In the genomic region with DNA sequence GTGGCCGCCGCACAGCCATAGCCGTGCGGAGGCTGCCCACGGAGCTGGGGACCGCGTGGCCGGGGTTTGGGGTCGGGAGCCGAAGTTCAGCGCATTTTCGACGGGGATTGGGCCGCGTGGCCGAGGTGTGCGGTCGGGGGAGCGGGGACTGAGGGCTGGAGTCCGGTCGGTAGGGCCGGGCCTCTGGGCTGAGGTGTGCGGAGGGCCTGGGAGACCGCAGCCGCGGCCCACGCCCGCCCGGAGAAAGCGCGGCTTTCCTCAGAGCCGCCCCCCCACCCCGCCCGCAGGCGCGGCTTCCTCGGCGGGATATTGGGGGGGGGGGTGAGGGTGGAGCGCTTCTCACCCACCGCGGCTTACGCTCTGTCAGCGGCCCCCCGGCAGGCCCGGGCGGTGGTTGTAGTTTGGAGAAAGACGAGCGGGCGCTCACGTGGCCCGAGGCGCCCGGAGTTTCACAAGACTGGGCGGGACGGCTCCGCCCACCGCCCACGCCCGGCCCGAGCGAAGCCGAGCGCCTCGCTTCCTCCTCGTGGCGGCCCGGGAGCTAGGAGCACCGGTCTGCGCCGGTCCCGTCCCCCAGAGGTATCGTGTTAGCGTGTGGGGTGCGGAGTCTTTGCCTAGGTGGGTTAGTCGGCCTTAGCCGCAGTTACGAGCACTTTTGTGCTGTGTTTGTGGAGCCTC, we compare ENCODE assay signal across 8 mouse cellular contexts. TPM values are rescaled to one million over a fixed set of nuclear protein-coding genes. Genes with fewer than 3 reads are reported as not detected.
DNase-seq lines count a peak whose midpoint lies in the region; ATAC-seq and TF ChIP-seq lines count a peak whose summit lies in the region.

No protein-coding gene starts in this region.

- WGBS in embryonic facial prominence, embryonic 12.5 days: 1% methylated on average over 43 of the region's 77 CpGs
- under 1% methylated on average over 76 of the region's 77 CpGs for whole genome bisulfite sequencing in kidney, adult 2 months

- peak overlapping the region; percentile 100 for H3K4me3 ChIP-seq in embryonic facial prominence, embryonic 12.5 days
- peak overlapping the region; percentile 99 for H3K4me3 ChIP-seq in kidney, adult 2 months (ENCODE audit: insufficient read depth, low read depth, low read length)

- H3K9ac ChIP-seq in embryonic facial prominence, embryonic 12.5 days: peak overlapping the region; percentile 98

- TF ChIP-seq CTCF in kidney, adult 2 months (conservative IDR thresholded peaks at IDR 0.05; ENCODE audit: insufficient read depth, insufficient read length, low read depth, low read length): no peak

- H3K9me3 ChIP-seq in embryonic facial prominence, embryonic 12.5 days: no peaks in the 10 kb centered on the region

- TF ChIP-seq POLR2A in kidney, adult 2 months (IDR thresholded peaks at IDR 0.05; ENCODE audit: low read depth, low read length): peak; percentile 16

- H3K36me3 ChIP-seq in embryonic facial prominence, embryonic 12.5 days: no peaks in the 10 kb centered on the region
- H3K36me3 ChIP-seq in kidney, adult 2 months (ENCODE audit: control insufficient read depth, insufficient read depth, low read length): no peaks in the 10 kb centered on the region

- H3K4me2 ChIP-seq in embryonic facial prominence, embryonic 12.5 days (replicated peaks): peak overlapping the region; percentile 69

- DNase-seq in 3T3-L1 (ENCODE audit: low read depth, low spot score) (peak; percentile 90), liver (peak; percentile 91)
- DNase-seq in adrenal gland, postnatal 25 days: peak; percentile 90
- peak; percentile 89 to 92 for DNase-seq in heart, adult 18-20 months
- DNase-seq in kidney, adult 2 months: peak; percentile 92
- peak; percentile 75 to 83 for DNase-seq in monocyte, adult 2 months (ENCODE audit: low read depth in 1 of 2, low spot score in 2 of 2)
- peak; percentile 88 to 94 for DNase-seq in spleen, postnatal 4 days (ENCODE audit: low spot score in 2 of 2)

- peaks cover 23% of the 10 kb centered on the region for H3K4me1 ChIP-seq in embryonic facial prominence, embryonic 12.5 days
- H3K4me1 ChIP-seq in kidney, adult 2 months (ENCODE audit: control insufficient read depth, insufficient read depth, low read length): peaks cover 13% of the 10 kb centered on the region

- ATAC-seq in embryonic facial prominence, embryonic 12.5 days (ENCODE audit: insufficient number of reproducible peaks, insufficient read depth, low FRiP score, low TSS enrichment): peak; percentile 78

- H3K27ac ChIP-seq in embryonic facial prominence, embryonic 12.5 days: peak overlapping the region; percentile 96
- peak overlapping the region; percentile 92 for H3K27ac ChIP-seq in kidney, adult 2 months (ENCODE audit: insufficient read depth, low read depth, low read length)

- H3K27me3 ChIP-seq in embryonic facial prominence, embryonic 12.5 days: no peaks in the 10 kb centered on the region
- H3K27me3 ChIP-seq in kidney, adult 2 months (replicated peaks; ENCODE audit: control insufficient read depth, insufficient read depth, low read length): no peaks in the 10 kb centered on the region

RNA-seq across cellular contexts. Expression of gene Hnrnpf, which starts 7.3 kb away (rescaled TPM):
- 333 and 372 TPM in 2 replicates for total RNA-seq in adrenal gland, postnatal 25 days (2021)
- polyA plus RNA-seq in embryonic facial prominence, embryonic 12.5 days (2016; fragmentation: Nextera tagmentation; extraction: Ambion mirVana): 659 and 677 TPM in 2 replicates
- 100 to 1,000 TPM; 193 to 194 TPM for total RNA-seq in heart, adult 18-20 months (2021)
- 98.5 and 142 TPM in 2 replicates for polyA plus RNA-seq in kidney, adult 2 months (2012; rRNA removed)

RNA-seq across cellular contexts. Expression of gene Fxyd4, which starts 30.1 kb away (rescaled TPM):
- total RNA-seq in adrenal gland, postnatal 25 days (2021): not detected in 2 replicates
- 2.2 and 3.7 TPM in 2 replicates for polyA plus RNA-seq in embryonic facial prominence, embryonic 12.5 days (2016; fragmentation: Nextera tagmentation; extraction: Ambion mirVana)
- not detected for total RNA-seq in heart, adult 18-20 months (2021)
- polyA plus RNA-seq in kidney, adult 2 months (2012; rRNA removed): 196 and 213 TPM in 2 replicates

RNA-seq across cellular contexts. Expression of gene Zfp239, which starts 45.5 kb away (rescaled TPM):
- 3.0 and 4.3 TPM in 2 replicates for total RNA-seq in adrenal gland, postnatal 25 days (2021)
- polyA plus RNA-seq in embryonic facial prominence, embryonic 12.5 days (2016; fragmentation: Nextera tagmentation; extraction: Ambion mirVana): 15.7 and 19.2 TPM in 2 replicates
- under 1 TPM; 0.17 to 0.18 TPM for total RNA-seq in heart, adult 18-20 months (2021)
- 1.5 and 2.0 TPM in 2 replicates for polyA plus RNA-seq in kidney, adult 2 months (2012; rRNA removed)

Comparison
In these comparisons a context has a peak if more than half of its experiments do, and no peak if none do; other contexts are left out.
1. Peak in every context shown above with its lines: DNase-seq, ATAC-seq, H3K4me3 ChIP-seq and H3K27ac ChIP-seq.